Mouse (Mus musculus): Measurements from ENCODE around the gene Stx5a. TPM values are rescaled to one million over a fixed set of nuclear protein-coding genes. Genes with fewer than 3 reads are reported as not detected.
"Not testable (repeated sequence)": the region's sequence is repeated elsewhere in the genome, so short reads cannot be mapped to it uniquely, and the experiment has no call there.

Gene Stx5a
- total RNA-seq, 4 experiments from 2014 or later = 59.6 to 66.4 (median 65.6) TPM

DNA sequence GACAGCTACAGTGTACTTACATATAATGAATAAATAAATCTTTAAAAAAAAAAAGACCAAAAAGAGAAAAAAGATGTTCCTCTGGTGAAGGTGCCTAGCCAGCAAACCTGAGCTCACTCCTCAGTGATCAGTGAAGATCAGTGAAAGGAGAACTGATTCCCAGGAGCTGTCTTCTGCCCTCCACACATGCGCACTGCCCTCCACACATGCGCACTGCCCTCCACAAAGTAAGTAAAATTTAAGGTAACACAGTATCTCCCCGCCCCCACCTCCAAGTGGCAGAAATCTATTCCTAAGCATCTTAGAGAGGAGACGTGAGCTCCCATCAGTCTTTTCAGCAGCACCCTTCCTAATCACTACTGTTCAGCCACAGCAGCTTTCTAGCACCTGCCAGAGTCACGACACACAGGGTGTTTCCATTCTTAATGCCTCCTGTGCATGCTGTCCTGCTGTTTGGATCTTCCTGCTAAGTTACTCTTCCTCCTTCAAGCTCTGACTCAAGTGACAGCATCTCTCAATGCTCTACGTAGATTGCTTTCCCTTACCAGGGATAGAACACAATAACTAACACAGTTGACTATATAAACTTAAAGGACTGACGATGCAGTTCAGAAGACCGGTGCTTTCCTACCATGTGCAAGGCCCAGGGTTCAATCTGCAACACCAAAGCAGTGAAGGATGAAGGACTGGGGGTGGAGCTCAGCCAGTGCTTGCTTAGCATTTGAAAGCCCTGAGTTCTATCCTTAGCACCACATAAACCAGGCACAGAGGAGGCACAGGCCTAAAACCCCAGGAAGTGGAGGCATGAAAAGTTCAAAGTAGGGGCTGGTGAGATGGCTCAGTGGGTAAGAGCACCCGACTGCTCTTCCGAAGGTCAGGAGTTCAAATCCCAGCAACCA, 25.1 kb upstream of the Stx5a start:
- no peak for DNase-seq (ENCODE audit: low spot score in 2 of 2)

DNA sequence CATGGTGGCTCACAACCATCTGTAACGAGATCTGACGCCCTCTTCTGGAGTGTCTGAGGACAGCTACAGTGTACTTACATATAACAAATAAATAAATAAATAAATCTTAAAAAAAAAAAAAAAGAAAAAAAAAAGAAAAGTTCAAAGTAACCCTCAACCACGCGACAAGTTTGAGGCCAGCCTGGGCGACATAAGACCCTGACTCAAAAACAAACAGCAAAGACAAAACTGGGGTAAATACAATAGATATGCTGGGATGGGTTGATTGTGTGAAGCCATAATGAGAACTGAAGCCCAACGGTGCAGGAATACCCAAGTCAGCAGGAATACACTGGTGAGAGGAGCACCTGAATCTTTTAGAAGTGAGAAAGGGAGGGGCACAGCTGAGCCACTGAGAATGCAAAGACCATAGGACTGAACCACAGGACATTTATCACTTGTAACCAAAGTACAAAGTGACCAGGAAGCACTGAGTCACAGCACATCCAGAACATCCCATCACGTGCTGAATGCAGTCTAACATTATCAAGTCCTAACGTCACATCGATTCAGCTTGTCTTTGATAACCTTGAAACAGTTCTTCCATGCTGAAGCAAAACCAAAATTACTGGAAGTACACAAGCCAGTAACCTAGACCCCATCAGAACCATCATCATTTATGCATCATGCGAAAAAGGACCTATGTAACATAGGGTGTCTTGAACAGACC, 24.3 kb upstream of the Stx5a start:
- no peak for DNase-seq (ENCODE audit: low spot score in 2 of 2)

DNA sequence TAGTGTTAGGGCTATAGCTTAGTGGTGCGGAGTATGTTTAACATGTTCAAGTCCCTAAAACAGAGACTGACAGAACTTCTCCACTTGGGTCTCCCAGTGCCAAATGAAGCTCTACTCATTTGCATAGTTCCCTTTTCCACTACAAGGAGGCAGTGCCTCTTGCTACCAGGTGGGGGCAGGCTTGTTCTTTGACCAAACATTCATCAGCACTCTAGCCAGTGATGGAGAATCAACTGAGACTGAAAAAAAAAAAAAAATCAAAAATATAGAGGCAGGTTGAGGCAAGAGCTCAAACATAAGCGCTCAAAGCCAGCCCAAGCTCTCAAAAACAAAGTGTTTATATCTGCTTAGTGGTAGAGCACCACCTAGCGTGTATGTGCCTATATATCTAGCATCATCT, 22.9 kb upstream of the Stx5a start:
- no peak for DNase-seq (ENCODE audit: low spot score in 2 of 2)

DNA sequence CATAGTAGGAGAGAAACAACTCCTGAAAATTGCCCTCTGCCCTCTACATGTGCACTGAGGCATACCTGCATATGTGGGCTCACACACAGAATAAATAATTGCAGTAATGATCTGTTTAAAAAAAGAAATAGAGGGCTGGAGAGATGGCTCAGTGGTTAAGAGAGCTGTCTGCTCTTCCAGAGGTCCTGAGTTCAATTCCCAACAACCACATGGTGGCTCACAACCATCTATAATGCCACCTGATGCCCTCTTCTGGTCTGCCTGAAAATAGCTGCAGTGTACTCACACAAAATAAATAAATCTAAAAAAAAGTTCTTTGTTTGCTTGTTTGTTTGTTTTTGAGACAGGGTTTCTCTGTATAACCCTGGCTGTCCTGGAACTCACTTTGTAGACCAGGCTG, 22.2 kb upstream of the Stx5a start:
- DNase-seq (ENCODE audit: low spot score in 2 of 2) = not testable (repeated sequence)

DNA sequence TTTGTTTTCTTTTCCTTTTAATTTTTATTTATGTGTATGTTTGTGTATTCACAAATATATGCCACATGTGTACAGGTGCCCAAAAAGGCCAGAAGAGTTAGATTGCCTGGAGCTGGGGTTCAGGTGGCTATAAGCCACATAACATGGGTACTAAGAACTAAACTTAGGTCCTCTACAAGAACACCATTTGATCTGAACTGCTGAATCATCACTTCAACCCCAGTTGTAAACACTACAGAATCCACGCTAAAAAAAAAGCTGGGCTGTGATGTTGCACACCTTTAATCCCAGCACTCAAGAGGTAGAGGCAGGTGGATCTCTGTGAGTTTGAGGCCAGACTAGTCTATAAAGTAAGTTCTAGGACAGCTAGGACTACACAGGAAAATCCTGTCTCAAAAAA, 19.8 kb upstream of the Stx5a start:
- no peak for DNase-seq (ENCODE audit: low spot score in 2 of 2)

DNA sequence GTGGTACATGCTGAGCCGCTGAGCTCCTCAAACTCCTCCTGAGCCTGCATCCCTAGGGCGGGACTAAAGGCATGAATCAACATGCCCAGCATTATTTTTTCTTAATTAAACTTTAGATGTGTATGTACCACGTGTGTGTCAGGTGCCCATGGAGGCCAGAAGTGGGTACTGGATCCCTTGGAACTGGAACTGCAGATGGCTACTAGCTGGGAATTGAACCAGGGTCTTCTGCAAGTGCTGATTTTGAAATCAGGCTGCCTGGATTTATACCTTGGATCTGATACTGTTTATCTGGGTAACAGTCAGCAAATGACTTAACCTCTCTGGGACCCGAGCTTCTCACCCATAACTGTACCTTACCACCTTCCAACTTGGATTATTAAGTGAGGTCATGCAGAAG, 19.2 kb upstream of the Stx5a start:
- no peak for DNase-seq (ENCODE audit: low spot score in 2 of 2)

DNA sequence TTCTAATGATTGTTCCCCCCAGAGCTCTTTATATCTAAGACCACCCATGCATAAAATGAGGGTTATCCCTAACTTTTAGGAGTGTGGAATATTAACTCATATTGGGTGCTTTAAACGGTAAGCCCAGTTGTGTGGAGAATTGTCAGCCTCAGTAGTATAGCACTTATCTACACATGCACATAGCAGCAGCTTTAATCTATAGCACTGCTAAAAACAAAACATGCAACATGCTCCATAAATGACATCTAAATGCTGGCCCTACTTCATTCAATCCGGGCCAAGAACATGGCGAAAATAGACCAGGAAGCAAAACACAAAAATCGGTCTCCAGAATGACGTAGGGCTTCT, 18.7 kb upstream of the Stx5a start:
- no peak for DNase-seq (ENCODE audit: low spot score in 2 of 2)

DNA sequence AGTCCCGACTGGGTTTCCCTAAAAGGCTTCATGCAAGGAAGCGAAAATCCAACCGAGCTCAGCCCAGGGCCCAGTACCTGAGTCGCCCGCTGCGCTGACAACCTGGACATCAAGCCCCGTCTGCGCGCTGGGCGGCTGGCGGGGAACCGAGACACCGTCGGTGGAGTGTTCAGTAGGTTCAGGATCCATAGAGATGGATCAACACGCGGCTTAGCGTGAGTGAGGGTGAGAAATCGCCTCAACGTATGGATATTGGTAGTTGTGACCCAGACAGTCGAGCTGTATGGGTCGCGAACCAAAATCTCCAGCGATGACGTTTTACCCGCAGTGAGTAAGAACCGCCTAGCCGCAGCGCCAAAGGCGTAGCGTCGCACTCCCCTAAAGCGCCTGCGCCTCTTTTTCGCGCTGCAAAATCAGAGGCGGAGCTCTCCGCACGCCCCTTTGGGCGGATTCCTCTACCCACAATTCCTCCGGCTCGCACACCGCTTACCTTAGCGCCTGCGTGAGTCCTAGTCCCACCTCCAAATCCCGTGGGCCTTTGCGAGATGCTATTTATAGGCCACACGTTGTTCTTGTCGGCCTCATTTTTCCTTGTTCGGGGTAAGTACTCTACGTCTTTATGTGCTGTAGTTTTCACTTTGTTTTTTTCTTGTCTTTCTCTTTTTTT, 18.2 kb upstream of the Stx5a start, which contains the start of gene Slc3a2:
TSS of gene Slc3a2 (minus strand) at position 463 of the 667 bp plus-strand sequence.
- DNase-seq (ENCODE audit: low spot score in 2 of 2) = peak; percentile 90 to 97

DNA sequence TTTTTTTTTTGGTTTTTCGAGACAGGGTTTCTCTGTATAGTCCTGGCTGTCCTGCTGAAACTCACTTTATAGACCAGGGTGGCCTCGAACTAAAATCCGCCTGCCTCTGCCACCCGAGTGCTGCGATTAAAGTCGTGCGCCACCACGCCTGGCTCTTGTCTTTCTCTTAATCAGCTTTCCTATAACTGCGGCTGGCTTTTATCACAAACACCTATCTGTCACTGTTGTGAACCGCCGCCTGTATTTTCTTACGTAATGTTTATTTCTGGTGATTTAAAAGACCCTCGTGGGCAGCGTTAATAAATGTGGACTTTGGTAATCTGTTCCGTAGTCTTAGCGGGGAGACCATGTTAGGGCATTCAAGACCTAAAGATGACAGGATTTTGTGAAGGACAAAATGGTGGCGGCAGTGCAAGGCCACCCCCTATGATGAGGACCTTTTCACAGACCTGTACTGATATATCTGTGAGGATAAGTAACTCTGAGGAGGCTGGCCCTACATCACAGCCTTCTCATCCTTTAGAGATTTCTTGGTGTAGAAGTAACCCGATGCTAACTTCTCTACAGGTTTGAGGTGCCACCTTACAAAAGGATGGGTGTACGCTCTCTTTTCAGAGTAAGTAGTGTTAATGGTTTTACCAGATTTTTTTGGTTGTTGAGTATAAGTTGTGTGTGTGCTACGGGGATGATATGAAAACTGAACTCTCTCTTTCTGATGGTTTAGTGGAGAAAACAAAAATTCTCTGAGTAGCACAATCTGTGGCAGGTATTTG, 17.5 kb upstream of the Stx5a start:
- DNase-seq (ENCODE audit: low spot score in 2 of 2) = no peak

DNA sequence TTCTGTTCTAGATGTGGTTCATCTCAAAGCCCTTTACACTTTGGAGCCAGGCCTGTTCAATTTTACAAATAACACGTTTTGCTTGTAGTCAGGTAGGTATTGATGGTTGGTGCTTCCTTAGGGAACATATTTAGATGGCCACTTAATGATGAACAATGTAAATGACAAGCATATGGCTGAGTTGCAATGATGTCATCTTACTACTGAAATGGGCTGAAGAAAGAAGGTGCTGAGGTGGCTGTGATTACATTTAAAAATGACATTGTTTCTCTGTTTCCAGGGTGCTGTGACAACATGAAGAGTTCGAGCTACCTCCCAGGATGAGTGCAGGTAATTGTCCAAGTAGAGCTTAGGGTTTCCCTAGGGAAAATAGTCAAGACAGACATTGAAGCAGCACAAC, 16.8 kb upstream of the Stx5a start:
- DNase-seq (ENCODE audit: low spot score in 2 of 2) = no peak

DNA sequence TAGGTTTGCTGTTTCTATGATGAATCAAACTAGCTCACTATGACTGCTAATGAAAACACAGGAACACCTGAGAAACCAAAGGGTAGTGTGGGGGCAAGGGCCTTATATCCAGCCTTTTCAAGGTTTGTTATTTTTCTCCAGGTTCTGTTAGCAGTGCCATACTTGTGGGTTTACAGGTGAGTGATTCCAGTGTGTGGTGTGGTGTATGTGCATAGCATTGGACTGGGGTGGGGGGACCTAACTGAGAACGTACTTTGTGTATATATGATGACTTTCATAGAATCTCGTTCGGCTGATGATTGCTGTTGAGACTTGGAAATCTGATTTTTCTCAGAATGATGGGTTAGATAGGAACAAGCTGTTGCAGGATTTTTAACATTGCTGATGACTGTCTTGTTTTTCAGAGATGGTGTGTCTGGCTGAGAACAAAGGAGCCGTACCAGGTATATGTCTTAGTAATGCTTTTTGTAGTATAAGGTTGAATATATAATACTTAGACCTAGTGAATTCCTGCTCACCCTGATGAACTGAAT, 16.1 kb upstream of the Stx5a start:
- no peak for DNase-seq (ENCODE audit: low spot score in 2 of 2)

DNA sequence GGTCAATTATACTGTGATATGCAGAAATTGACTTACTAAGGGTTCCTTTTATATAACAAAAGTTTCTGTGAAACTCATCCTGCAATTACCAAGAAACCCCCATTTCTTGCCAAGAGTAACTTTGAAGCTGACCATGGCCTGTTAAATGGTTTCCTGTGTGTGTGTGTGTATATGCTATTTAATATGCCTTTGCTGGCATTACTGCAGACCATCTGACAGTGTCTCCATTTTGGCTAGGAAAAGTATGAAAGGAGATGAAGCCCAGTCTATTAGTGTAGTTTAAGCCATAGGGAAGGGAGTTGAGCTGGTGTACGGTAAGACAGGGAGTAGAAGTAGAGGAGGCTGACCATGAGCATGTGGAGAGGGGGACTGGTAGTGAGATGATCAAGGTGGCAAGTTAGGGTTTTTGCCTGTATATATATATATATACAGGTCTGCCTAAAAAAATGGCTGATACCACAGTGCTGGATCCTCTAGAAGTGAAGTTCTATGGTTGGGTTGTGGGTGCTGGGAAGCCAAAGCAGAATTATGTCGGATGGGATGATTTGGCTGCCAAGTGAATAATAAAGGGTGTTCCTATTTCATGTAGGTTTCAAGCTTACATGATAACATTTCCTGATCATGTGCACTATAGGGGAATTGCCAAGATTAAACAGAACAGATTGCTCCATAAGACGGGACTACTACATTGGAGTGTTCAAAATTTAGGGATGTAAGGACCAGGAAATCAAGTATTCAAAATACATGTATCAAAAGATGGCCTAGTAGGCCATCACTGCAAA, 14.4 kb upstream of the Stx5a start:
- no peak for DNase-seq (ENCODE audit: low spot score in 2 of 2)

DNA sequence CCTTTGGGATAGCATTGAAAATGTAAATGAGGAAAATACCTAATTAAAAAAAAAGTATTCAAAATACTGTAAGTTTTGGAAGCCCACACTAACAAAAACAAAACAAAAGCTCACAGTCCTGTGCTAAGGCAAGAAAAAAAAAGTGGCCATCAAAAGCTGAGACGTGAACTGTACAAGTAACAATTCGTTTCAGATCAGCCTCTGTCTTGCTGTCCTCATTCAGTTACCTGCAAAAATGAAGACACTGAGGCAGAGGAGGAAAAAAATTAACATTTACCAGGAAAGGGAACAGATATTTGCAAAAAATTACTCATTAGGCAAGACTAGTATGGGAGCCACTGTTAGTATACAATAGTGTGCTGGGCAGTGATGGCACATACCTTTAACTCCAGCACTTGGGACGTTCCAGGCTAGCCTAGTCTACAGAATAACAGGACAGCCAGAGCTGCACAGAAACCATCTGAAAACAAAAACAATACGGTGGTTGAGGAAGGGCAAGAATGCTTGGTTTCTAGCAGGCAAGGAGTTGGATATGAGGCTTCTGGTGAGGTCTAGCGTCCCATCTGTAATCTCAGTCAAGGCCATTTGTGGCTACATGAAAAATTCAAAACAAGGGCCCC, 13.6 kb upstream of the Stx5a start:
- no peak for DNase-seq (ENCODE audit: low spot score in 2 of 2)

DNA sequence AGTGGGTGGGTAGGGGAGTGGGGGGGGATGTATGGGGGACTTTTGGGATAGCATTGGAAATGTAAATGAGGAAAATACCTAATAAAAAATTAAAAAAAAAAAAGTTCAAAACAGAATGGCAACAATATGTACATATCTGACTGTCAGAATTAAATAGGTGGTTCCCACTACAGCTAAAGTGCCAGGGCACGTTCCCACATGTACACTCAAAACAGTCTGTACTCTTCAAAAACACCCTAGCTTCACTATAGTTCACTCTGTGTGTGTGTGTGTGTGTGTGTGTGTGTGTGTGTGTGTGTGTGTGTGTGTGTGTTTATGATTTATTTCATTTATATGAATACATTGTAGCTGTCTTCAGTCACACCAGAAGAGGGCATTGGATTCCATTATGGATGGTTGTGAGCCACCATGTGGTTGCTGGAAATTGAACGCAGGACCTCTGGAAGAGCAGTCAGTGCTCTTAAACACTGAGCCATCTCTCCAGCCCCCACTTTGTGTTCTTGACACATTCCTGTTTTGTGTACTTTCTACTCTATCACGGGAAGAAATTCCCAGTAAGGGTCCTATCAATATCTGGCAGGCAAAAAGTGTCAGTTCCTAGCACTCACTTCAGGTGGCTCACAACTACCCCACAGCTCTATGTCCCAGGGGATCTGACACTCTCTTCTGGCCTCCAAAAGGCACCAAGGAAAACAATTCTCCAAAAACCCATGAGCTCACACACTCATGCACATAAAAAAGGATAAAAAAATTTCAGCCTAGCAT, 12.7 kb upstream of the Stx5a start:
- DNase-seq (ENCODE audit: low spot score in 2 of 2) = not testable (repeated sequence)

DNA sequence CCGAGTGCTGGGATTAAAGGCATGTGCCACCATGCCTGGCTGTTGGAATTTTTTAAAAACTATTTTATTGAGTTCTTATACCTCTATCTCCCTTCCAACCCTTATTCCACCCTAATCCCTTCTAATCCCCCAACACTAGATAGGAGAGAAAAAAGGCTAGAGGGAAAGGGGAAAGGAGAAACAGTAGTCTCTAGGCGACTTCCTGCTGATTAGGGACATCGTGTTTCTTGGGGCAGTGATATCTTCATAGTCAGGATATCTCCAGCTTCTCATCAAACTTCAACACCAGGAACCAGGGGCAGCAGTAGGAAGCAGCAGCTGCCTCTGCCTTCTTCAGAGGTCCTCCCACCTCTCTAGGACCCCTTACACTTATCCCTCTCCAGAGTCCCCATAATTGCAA, 6.9 kb upstream of the Stx5a start:
- no peak for DNase-seq (ENCODE audit: low spot score in 2 of 2)

DNA sequence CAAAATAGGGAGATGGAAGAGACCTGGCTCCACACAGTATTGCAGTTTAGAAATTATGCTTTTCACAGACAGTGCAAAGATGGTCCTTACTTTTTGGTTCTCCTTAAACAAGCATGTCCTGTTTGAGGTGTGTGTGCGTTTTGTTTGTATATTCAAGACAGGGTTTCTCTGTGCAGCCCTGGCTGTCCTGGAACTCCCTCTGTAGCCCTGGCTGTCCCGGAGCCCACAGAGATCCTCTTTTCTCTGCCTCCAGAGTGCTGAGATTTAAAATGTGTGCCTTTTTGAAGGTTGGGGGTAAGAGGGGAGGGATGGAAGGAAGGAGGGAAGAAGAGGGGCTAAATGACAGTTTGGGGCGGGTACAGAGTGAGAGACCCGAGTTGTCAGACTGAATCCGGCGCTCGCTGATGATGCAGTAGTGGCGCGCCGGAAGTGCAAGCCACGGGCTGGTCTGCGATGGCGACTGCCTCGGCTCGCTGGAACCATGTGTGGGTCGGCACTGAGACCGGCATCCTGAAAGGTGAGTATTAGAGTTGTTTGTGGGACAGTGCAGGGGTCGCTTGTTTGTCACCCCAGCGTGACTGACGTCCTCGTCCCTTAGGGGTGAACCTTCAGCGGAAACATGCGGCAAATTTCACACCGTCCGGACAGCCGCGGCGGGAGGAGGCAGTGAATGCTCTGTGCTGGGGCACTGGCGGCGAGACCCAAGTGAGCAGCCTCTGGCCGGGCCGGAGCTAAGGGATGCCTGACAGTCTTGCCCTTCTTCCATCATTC, 5.6 kb upstream of the Stx5a start, which contains the start of gene Wdr74:
TSS of gene Wdr74 (plus strand) at position 439 of the 771 bp plus-strand sequence.
- DNase-seq (ENCODE audit: low spot score in 2 of 2) = peak; percentile 88 to 93

DNA sequence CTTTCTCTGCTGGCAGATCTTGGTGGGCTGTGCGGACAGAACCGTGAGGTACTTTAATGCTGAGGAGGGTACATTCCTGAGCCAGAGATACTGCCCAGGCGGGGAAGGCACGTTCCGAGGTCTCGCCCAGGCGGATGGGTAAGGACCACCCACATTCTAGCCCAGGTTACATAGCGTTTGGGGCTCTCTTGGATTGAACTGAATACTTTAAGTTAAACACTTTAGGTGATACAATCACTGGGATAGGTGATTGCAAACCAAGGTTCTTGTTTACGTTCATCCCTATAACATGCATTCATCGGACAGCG, 5.1 kb upstream of the Stx5a start:
- no peak for DNase-seq (ENCODE audit: low spot score in 2 of 2)

DNA sequence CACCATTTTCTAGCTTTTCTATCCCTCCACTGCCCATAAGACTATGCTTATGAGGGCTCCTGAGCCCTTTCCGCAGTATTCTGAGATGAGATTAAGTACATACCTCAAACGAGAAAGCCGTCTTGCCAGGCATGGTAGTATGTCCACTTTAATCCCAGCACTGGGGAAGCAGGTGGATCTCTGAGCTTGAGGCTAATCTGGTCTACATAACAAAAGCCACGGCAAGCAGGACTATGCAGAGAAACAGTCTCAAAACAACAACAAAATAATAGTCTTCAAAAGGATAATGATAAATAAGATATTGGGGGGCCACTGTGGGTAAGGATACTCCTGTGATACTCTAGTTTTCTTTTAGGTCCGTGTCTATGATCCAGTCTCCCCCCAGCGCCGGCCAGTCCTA, 2.3 kb upstream of the Stx5a start:
- no peak for DNase-seq (ENCODE audit: low spot score in 2 of 2)

DNA sequence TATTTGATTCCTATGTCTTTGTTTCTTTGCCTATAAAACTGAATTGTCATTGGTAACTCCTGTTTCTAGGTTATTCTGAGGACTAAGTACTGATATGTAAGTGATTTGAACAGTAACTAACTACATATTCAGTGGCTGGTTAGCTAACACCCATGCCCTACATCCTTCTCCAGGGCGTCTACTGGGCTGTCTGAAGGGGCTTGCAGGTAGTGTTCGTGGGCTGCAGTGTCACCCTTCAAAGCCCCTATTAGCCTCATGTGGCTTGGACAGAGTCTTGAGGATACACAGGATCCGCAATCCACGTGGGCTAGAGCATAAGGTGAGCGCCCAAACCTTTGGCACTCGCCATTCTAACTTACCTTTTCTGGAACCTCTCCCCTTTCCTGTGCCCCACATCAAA, 1.6 kb upstream of the Stx5a start:
- no peak for DNase-seq (ENCODE audit: low spot score in 2 of 2)

Measured in left cerebral cortex, adult 8-10 months (tissue).